Mouse (Mus musculus): ENCODE results near the gene Nfia. TPM values are rescaled to one million over a fixed set of nuclear protein-coding genes. Genes with fewer than 3 reads are reported as not detected.

Nfia gene
- polyA plus RNA-seq, 1 experiment from 2014 or later: 45.1 TPM

- no peak for ATAC-seq (ENCODE audit: low read depth)
- H3K4me1 ChIP-seq (replicated peaks): no peaks in the 10 kb centered on the region
- peaks cover 14% of the 10 kb centered on the region; the same call in 1 of the 2 replicates for H3K9me3 ChIP-seq
- H3K4me3 ChIP-seq: no peak overlapping the region
- no peak overlapping the region for H3K9ac ChIP-seq
- no peak overlapping the region for H3K27ac ChIP-seq (replicated peaks)
- H3K36me3 ChIP-seq: no peaks in the 10 kb centered on the region
- 84% methylated on average over 2 of the region's 2 CpGs for WGBS
- H3K27me3 ChIP-seq: no peaks in the 10 kb centered on the region
- H3K4me2 ChIP-seq: no peak overlapping the region
These were observed 358.3 kb downstream of the Nfia start for GRCm38 (mm10) chr4:98130798-98131197.

GRCm38 (mm10) chr4:98134027-98134426 lies 361.5 kb downstream of the Nfia start:
- WGBS: 96% methylated on average over 4 of the region's 4 CpGs
- Histone ChIP-seq H3K4me1 (replicated peaks) (no peaks in the 10 kb centered on the region), H3K36me3 (no peaks in the 10 kb centered on the region), H3K9me3 (peaks cover 14% of the 10 kb centered on the region; the same call in 1 of the 2 replicates), H3K9ac (no peak overlapping the region), H3K4me2 (no peak overlapping the region), H3K27ac (replicated peaks) (no peak overlapping the region), H3K27me3 (no peaks in the 10 kb centered on the region), H3K4me3 (no peak overlapping the region)
- no peak for ATAC-seq (ENCODE audit: low read depth)

- Histone ChIP-seq H3K4me2 (no peak overlapping the region), H3K4me3 (no peak overlapping the region), H3K4me1 (replicated peaks) (no peaks in the 10 kb centered on the region), H3K27me3 (no peaks in the 10 kb centered on the region), H3K9ac (no peak overlapping the region), H3K36me3 (no peaks in the 10 kb centered on the region), H3K27ac (replicated peaks) (no peak overlapping the region), H3K9me3 (peaks cover 14% of the 10 kb centered on the region; the same call in 1 of the 2 replicates)
- 86% methylated on average over 2 of the region's 2 CpGs for WGBS
- ATAC-seq (ENCODE audit: low read depth): no peak
These were observed 363.5 kb downstream of the Nfia start for GRCm38 (mm10) chr4:98136072-98136471.

GRCm38 (mm10) chr4:98142879-98143436 lies 370.4 kb downstream of the Nfia start:
- Histone ChIP-seq H3K9ac (no peak overlapping the region), H3K27ac (replicated peaks) (no peak overlapping the region), H3K4me2 (no peak overlapping the region), H3K4me1 (replicated peaks) (no peaks in the 10 kb centered on the region), H3K4me3 (no peak overlapping the region), H3K9me3 (no peaks in the 10 kb centered on the region), H3K27me3 (no peaks in the 10 kb centered on the region), H3K36me3 (no peaks in the 10 kb centered on the region)
- 74% methylated on average over 1 of the region's 1 CpGs for WGBS
- no peak for ATAC-seq (ENCODE audit: low read depth)

- WGBS: 87% methylated on average over 5 of the region's 5 CpGs
- ATAC-seq (ENCODE audit: low read depth): no peak
- H3K9me3 ChIP-seq: no peaks in the 10 kb centered on the region
- no peak overlapping the region for H3K27ac ChIP-seq (replicated peaks)
- H3K4me2 ChIP-seq: no peak overlapping the region
- H3K9ac ChIP-seq: no peak overlapping the region
- peaks cover 6% of the 10 kb centered on the region; the same call in 1 of the 2 replicates for H3K4me1 ChIP-seq (replicated peaks)
- H3K4me3 ChIP-seq: no peak overlapping the region
- no peaks in the 10 kb centered on the region for H3K27me3 ChIP-seq
- H3K36me3 ChIP-seq: no peaks in the 10 kb centered on the region
These were observed 378.0 kb downstream of the Nfia start for GRCm38 (mm10) chr4:98150576-98150975.

GRCm38 (mm10) chr4:98157921-98158320 lies 385.4 kb downstream of the Nfia start:
- Histone ChIP-seq H3K9me3 (no peaks in the 10 kb centered on the region), H3K36me3 (no peaks in the 10 kb centered on the region), H3K27me3 (no peaks in the 10 kb centered on the region), H3K4me1 (replicated peaks) (no peaks in the 10 kb centered on the region), H3K27ac (replicated peaks) (no peak overlapping the region), H3K4me2 (no peak overlapping the region), H3K9ac (no peak overlapping the region), H3K4me3 (no peak overlapping the region)
- WGBS: 88% methylated on average over 3 of the region's 3 CpGs
- ATAC-seq (ENCODE audit: low read depth): no peak

GRCm38 (mm10) chr4:98166379-98166778 lies 393.8 kb downstream of the Nfia start:
- peaks cover 10% of the 10 kb centered on the region for H3K4me1 ChIP-seq (replicated peaks)
- H3K27ac ChIP-seq (replicated peaks): no peak overlapping the region
- no peak for ATAC-seq (ENCODE audit: low read depth)
- no peaks in the 10 kb centered on the region for H3K36me3 ChIP-seq
- H3K4me2 ChIP-seq: no peak overlapping the region
- H3K9me3 ChIP-seq: peaks cover 12% of the 10 kb centered on the region; the same call in 1 of the 2 replicates
- H3K9ac ChIP-seq: no peak overlapping the region
- H3K4me3 ChIP-seq: no peak overlapping the region
- 19% methylated on average over 3 of the region's 3 CpGs for WGBS
- no peaks in the 10 kb centered on the region for H3K27me3 ChIP-seq

Other genes with a start within 250 kb of the Nfia start
- 22.0 and 30.7 TPM in 2 replicates for gene E130114P18Rik, start 5.3 kb downstream of the Nfia start, polyA plus RNA-seq (2015; fragmentation: Nextera tagmentation; extraction: Ambion mirVana)

Measured in neural tube, embryonic 13.5 days (tissue).